Mouse (Mus musculus) R1 (cell line): ENCODE measurements around the gene Cenpx.
"Not testable (repeated sequence)": the region's sequence is repeated elsewhere in the genome, so short reads cannot be mapped to it uniquely, and the experiment has no call there.

Experiments
- DNase-seq: peaks from one replicate; pipeline ENCODE4 v3.0.0-alpha.2; 2018; ENCODE audit warnings: low read depth, low spot score

The Cenpx gene

GRCm38 (mm10) chr11:120703696-120704454 lies 9.7 kb downstream of the Cenpx start:
- no peak for DNase-seq

DNA sequence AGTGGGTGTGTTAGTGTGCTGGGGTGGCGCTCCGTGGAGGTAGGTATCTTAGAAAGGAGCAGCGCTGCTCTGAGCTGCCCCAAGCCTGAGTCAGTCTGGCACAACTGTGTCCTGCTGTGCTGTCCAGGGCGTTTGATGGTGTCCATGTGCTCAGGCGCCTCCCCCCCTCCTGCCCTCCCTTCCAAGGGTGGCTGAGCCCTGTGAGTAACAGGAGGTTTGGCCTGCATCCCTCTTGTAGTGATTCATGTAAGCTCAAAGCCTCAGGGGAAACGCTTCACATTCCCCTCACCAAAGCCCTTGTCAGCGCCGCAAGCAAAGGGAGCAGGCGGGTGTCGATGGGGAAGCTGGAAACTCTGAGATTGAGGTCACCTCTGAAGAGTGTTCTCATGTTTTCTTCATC lies 15.8 kb downstream of the Cenpx start:
- no peak for DNase-seq

DNA sequence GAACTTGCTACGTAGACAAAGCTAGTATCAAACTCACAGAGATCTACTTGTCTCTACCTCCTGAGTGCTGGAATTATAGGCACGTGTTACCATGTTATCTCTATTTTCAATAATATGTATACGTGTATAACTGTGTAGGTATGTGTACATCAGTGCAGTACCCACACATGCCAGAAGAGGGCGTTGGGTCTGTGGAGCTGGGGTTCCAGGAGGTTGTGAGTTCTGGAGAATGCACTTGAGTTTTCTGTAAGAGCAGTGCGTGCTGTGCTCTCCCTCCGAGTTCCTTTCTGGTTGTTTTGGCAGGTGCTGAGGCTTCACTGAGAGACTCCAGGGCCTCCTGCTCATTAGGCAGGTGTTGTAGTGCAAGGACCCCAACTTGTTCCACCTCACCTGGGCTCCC lies 17.0 kb downstream of the Cenpx start:
- DNase-seq = peak; percentile 78

GRCm38 (mm10) chr11:120695641-120696040 lies 17.9 kb downstream of the Cenpx start:
- DNase-seq = no peak

GRCm38 (mm10) chr11:120695184-120695583 lies 18.4 kb downstream of the Cenpx start:
- no peak for DNase-seq

DNA sequence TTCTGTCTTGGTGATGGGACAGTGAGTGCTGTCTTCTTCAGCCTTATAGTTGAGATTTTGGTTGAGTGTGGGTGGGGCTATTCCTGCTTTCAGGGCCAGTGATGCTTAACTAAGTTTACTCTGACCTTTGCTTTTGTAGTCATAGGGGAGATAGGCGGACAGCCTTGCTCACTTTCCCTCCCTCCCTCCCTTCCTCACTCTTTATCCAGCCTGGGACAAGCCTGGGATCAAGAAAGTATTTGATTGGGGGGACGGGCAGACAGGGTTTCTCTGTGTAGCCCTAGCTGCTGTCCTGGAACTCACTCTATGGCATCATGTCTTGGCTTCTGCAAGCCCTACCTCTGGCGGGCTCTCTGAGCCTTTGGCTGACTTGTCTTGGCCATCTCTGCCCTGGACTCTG lies 20.1 kb downstream of the Cenpx start:
- DNase-seq = no peak

- no peak for DNase-seq
These were observed 21.0 kb downstream of the Cenpx start for GRCm38 (mm10) chr11:120692471-120693011.

DNA sequence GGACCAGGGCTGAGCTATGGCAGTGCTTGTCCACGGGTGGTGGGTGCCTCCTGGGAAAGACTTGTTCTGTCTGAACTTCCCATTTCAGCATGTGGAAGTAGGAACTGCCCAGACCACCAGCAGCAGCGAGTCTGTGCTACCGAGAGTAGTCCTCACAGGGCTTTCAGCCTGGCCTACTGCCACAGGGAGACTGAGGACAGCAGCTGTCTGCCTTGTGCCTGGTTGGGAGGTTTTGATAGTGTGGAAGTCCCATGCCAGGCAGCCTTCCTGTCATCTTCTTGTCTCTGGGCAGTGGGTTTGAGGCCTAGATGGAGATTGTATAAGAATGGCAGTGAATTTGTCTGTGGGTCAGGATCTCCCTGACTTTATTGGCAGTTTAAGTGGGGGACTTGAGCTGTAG lies 24.2 kb downstream of the Cenpx start:
- no peak for DNase-seq

DNA sequence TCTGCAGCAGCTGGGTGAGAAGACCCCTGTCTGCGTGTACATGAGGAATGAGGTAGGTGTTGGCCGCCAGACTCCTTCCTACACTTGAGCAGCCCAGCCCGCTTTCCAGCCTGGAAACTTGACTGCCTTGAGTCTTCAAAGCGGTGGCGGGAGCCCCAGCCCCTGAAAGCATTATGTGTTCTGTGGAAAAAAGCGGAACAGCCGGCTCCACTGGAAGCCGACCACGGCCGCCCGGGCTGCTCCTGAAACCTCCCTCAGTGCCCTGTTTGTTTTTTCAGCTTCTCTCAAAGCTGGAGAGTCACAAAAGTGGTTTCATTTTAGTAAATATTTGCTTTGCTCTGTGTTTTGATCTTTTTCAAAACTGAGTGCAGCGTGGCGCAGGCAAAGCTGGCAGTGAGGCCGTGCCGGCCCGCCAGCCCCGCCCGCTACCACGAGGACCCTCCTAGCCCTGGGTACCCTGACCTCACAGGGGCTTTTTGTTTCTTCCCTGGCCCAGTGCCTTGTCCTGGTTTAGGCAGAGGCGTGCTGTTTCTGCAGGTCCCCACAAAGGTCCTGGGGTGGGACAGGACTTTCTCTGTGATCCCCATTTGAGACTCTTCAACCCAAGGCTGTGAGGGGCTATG lies 26.8 kb downstream of the Cenpx start:
- no peak for DNase-seq

GRCm38 (mm10) chr11:120684660-120685059 lies 28.9 kb downstream of the Cenpx start:
- DNase-seq = no peak

DNA sequence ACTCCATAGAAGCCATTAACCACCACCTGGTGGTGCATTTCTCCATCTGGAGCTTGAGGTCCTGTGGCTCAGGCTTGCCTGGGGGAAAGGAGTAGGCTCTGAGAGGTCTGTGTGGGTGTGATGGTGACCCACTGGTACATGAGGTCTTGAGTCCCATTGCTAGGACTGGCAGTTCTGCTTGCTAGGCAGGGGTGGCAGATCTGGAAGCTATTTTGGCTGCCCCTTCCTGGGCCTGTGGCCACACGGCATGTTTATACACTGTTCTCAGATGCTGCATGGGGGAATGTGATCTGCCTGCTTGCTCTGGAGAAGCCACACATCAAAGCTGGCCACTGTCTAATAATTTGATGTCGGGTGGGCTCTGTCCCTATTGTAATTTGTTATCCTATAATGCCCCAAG lies 29.5 kb downstream of the Cenpx start:
- no peak for DNase-seq

GRCm38 (mm10) chr11:120683536-120683935 lies 30.0 kb downstream of the Cenpx start:
- no peak for DNase-seq

GRCm38 (mm10) chr11:120682683-120683082 lies 30.9 kb downstream of the Cenpx start:
- DNase-seq = no peak

GRCm38 (mm10) chr11:120679909-120680308 lies 33.6 kb downstream of the Cenpx start:
- DNase-seq = peak; percentile 70

DNA sequence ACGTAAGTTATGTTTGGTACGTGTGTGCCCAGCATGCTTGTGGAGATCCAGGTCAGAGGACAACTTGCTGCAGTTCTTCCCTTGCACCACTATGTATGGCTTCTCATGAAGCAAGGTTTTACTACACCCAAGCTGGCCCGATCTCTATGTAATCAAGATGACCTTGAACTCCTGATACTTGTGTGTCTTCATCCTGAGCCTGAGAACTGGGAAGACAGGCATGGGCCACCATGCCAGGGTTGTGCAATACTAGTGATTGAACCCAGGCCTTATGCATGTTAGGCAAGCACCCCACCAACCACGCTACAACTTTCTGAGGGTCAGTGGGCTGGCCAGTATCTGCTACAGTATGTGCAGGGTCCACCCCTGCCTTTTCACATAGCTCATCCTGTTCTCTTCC lies 36.6 kb downstream of the Cenpx start:
- no peak for DNase-seq

DNA sequence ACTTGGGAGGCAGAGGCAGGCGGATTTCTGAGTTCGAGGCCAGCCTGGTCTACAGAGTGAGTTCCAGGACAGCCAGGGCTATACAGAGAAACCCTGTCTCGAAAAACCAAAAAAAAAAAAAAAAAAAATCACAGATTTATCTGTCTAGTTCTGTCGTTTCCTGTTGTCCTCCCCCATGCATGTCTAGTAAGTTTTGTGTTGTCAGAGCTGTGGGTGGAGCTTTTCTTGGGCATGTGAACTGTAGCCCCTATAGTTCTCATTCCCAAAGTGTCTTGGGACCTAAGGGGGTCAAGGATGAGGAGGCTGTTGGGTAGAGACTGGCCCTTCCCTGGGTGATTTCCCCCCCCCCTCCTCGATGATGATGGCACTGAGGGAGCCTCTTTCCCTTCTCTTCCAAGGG lies 37.7 kb downstream of the Cenpx start:
- DNase-seq = not testable (repeated sequence)

- DNase-seq = peak; percentile 45
These were observed 39.9 kb downstream of the Cenpx start for GRCm38 (mm10) chr11:120673594-120674122.

GRCm38 (mm10) chr11:120672687-120673593 lies 40.6 kb downstream of the Cenpx start, which contains the start of gene Aspscr1:
TSS of gene Aspscr1 (plus strand) at chr11:120672973.
- DNase-seq = peak; percentile 97

DNA sequence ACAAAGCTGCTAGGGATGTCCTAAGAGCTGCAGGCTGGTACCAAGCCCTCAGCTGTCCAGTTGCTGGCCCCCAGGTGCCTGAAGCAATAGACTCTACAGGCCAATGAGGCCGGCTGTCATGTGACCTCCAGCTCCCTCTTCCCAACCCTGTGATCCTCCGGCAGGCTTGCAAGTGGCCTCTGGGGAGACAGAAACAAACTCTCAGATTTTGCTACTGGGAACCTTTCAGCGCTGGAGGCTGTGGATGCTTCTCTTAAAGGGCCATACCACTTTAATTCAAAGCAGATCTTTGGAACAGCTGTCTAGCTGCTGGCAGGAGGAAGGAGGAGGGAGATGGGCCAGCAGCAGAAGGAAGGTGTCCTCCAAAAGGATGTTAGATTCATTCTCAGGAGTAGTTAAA lies 46.9 kb downstream of the Cenpx start:
- DNase-seq = peak; percentile 67

GRCm38 (mm10) chr11:120665406-120665805 lies 48.1 kb downstream of the Cenpx start:
- DNase-seq = no peak

GRCm38 (mm10) chr11:120663714-120664113 lies 49.8 kb downstream of the Cenpx start:
- DNase-seq = peak; percentile 100

GRCm38 (mm10) chr11:120662759-120663158 lies 50.8 kb downstream of the Cenpx start:
- DNase-seq = peak; percentile 59
